Mouse (Mus musculus): ENCODE data around the gene Atf5. TPM values are rescaled to one million over a fixed set of nuclear protein-coding genes. Genes with fewer than 3 reads are reported as not detected.

The Atf5 gene
- polyA plus RNA-seq, 1 experiment from 2014 or later: 3.6 TPM

GRCm38 (mm10) chr7:44847772-44848171 is 31.3 kb upstream of the Atf5 start:
- Histone ChIP-seq H3K9ac (peak overlapping the region; percentile 64), H3K27ac (no peak overlapping the region)
- no peak for ATAC-seq (ENCODE audit: low FRiP score, low read depth)

GRCm38 (mm10) chr7:44846804-44847203 is 30.3 kb upstream of the Atf5 start:
- no peak overlapping the region for H3K4me3 ChIP-seq
- ATAC-seq (ENCODE audit: low FRiP score, low read depth): no peak
- H3K27me3 ChIP-seq: peaks cover 7% of the 10 kb centered on the region
- H3K4me1 ChIP-seq: peaks cover 25% of the 10 kb centered on the region
- H3K36me3 ChIP-seq: peaks cover 58% of the 10 kb centered on the region
- no peak overlapping the region for H3K4me2 ChIP-seq (replicated peaks)
- no peak overlapping the region for H3K27ac ChIP-seq
- WGBS: 91% methylated on average over 7 of the region's 7 CpGs
- H3K9me3 ChIP-seq: no peaks in the 10 kb centered on the region
- H3K9ac ChIP-seq: no peak overlapping the region

More at GRCm38 (mm10) chr7:44847772-44848171, 31.3 kb upstream of the Atf5 start:
- Histone ChIP-seq H3K4me3 (peak overlapping the region; percentile 79), H3K4me2 (replicated peaks) (peak overlapping the region; percentile 94), H3K9me3 (no peaks in the 10 kb centered on the region), H3K27me3 (no peaks in the 10 kb centered on the region), H3K36me3 (peaks cover 52% of the 10 kb centered on the region), H3K4me1 (peaks cover 31% of the 10 kb centered on the region)
- 70% methylated on average over 5 of the region's 5 CpGs for WGBS

GRCm38 (mm10) chr7:44845006-44845405 is 28.5 kb upstream of the Atf5 start:
- Histone ChIP-seq H3K4me3 (no peak overlapping the region), H3K27me3 (peaks cover 25% of the 10 kb centered on the region), H3K9ac (no peak overlapping the region), H3K4me1 (peaks cover 16% of the 10 kb centered on the region), H3K9me3 (no peaks in the 10 kb centered on the region), H3K4me2 (replicated peaks) (no peak overlapping the region), H3K36me3 (peaks cover 67% of the 10 kb centered on the region), H3K27ac (no peak overlapping the region)
- WGBS: 91% methylated on average over 10 of the region's 10 CpGs
- no peak for ATAC-seq (ENCODE audit: low FRiP score, low read depth)

GRCm38 (mm10) chr7:44841825-44842463 is 25.5 kb upstream of the Atf5 start:
- Histone ChIP-seq H3K4me3 (no peak overlapping the region), H3K4me2 (replicated peaks) (no peak overlapping the region), H3K9ac (no peak overlapping the region), H3K4me1 (peaks cover 15% of the 10 kb centered on the region), H3K27ac (no peak overlapping the region), H3K9me3 (no peaks in the 10 kb centered on the region), H3K36me3 (peaks cover 66% of the 10 kb centered on the region), H3K27me3 (peaks cover 48% of the 10 kb centered on the region)
- 91% methylated on average over 8 of the region's 8 CpGs for WGBS
- ATAC-seq (ENCODE audit: low FRiP score, low read depth): no peak

GRCm38 (mm10) chr7:44840426-44840825 is 24.0 kb upstream of the Atf5 start:
- no peak for ATAC-seq (ENCODE audit: low FRiP score, low read depth)
- H3K4me1 ChIP-seq: peaks cover 15% of the 10 kb centered on the region
- no peak overlapping the region for H3K27ac ChIP-seq
- H3K27me3 ChIP-seq: peaks cover 48% of the 10 kb centered on the region
- H3K9ac ChIP-seq: peak overlapping the region; percentile 67
- H3K9me3 ChIP-seq: no peaks in the 10 kb centered on the region
- H3K36me3 ChIP-seq: peaks cover 51% of the 10 kb centered on the region
- H3K4me2 ChIP-seq (replicated peaks): peak overlapping the region; percentile 70
- peak overlapping the region; percentile 39; the same call in 1 of the 2 replicates for H3K4me3 ChIP-seq
- 49% methylated on average over 14 of the region's 14 CpGs for WGBS

GRCm38 (mm10) chr7:44839491-44840191 is 23.2 kb upstream of the Atf5 start:
- Histone ChIP-seq H3K27ac (no peak overlapping the region), H3K4me1 (peaks cover 15% of the 10 kb centered on the region), H3K4me2 (replicated peaks) (peak overlapping the region; percentile 70), H3K4me3 (peak overlapping the region; percentile 39), H3K27me3 (peaks cover 48% of the 10 kb centered on the region), H3K9me3 (no peaks in the 10 kb centered on the region), H3K36me3 (peaks cover 43% of the 10 kb centered on the region), H3K9ac (peak overlapping the region; percentile 67)
- 1% methylated on average over 58 of the region's 58 CpGs for WGBS
- peak; percentile 25 for ATAC-seq (ENCODE audit: low FRiP score, low read depth)

GRCm38 (mm10) chr7:44839171-44839490 is 22.7 kb upstream of the Atf5 start:
- no peaks in the 10 kb centered on the region for H3K9me3 ChIP-seq
- H3K4me1 ChIP-seq: peaks cover 15% of the 10 kb centered on the region
- peaks cover 38% of the 10 kb centered on the region for H3K36me3 ChIP-seq
- H3K27me3 ChIP-seq: peaks cover 48% of the 10 kb centered on the region
- H3K4me3 ChIP-seq: peak overlapping the region; percentile 39
- WGBS: 30% methylated on average over 11 of the region's 11 CpGs
- peak overlapping the region; percentile 70 for H3K4me2 ChIP-seq (replicated peaks)
- H3K27ac ChIP-seq: no peak overlapping the region
- H3K9ac ChIP-seq: peak overlapping the region; percentile 67
- no peak for ATAC-seq (ENCODE audit: low FRiP score, low read depth)

GRCm38 (mm10) chr7:44838073-44838472 is 21.6 kb upstream of the Atf5 start:
- no peak overlapping the region for H3K27ac ChIP-seq
- peaks cover 15% of the 10 kb centered on the region for H3K4me1 ChIP-seq
- peaks cover 48% of the 10 kb centered on the region for H3K27me3 ChIP-seq
- H3K36me3 ChIP-seq: peaks cover 28% of the 10 kb centered on the region
- ATAC-seq (ENCODE audit: low FRiP score, low read depth): no peak
- H3K9ac ChIP-seq: no peak overlapping the region
- 87% methylated on average over 6 of the region's 6 CpGs for WGBS
- H3K4me3 ChIP-seq: no peak overlapping the region
- H3K4me2 ChIP-seq (replicated peaks): no peak overlapping the region
- no peaks in the 10 kb centered on the region for H3K9me3 ChIP-seq

- no peaks in the 10 kb centered on the region for H3K9me3 ChIP-seq
- no peak overlapping the region for H3K4me3 ChIP-seq
- H3K36me3 ChIP-seq: peaks cover 19% of the 10 kb centered on the region
- 83% methylated on average over 9 of the region's 9 CpGs for WGBS
- no peak overlapping the region for H3K27ac ChIP-seq
- H3K4me1 ChIP-seq: peaks cover 26% of the 10 kb centered on the region
- no peak overlapping the region for H3K9ac ChIP-seq
- peaks cover 39% of the 10 kb centered on the region for H3K27me3 ChIP-seq
- ATAC-seq (ENCODE audit: low FRiP score, low read depth): no peak
- no peak overlapping the region for H3K4me2 ChIP-seq (replicated peaks)
Observed at GRCm38 (mm10) chr7:44836423-44837053, 20.1 kb upstream of the Atf5 start.

- Histone ChIP-seq H3K9me3 (no peaks in the 10 kb centered on the region), H3K9ac (no peak overlapping the region), H3K4me1 (peaks cover 31% of the 10 kb centered on the region), H3K36me3 (peaks cover 19% of the 10 kb centered on the region), H3K4me2 (replicated peaks) (no peak overlapping the region), H3K27ac (no peak overlapping the region), H3K4me3 (no peak overlapping the region), H3K27me3 (peaks cover 33% of the 10 kb centered on the region)
- ATAC-seq (ENCODE audit: low FRiP score, low read depth): no peak
- WGBS: 45% methylated on average over 3 of the region's 3 CpGs
Observed at GRCm38 (mm10) chr7:44836016-44836404, 19.6 kb upstream of the Atf5 start.

- WGBS: 97% methylated on average over 1 of the region's 1 CpGs
- Histone ChIP-seq H3K27me3 (peaks cover 28% of the 10 kb centered on the region), H3K27ac (no peak overlapping the region), H3K36me3 (peaks cover 19% of the 10 kb centered on the region), H3K4me2 (replicated peaks) (no peak overlapping the region), H3K4me1 (peaks cover 31% of the 10 kb centered on the region), H3K9ac (no peak overlapping the region), H3K4me3 (no peak overlapping the region), H3K9me3 (no peaks in the 10 kb centered on the region)
- no peak for ATAC-seq (ENCODE audit: low FRiP score, low read depth)
Observed at GRCm38 (mm10) chr7:44835373-44836015, 19.0 kb upstream of the Atf5 start.

- WGBS: 47% methylated on average over 4 of the region's 4 CpGs
Observed at GRCm38 (mm10) chr7:44832763-44833162, 16.3 kb upstream of the Atf5 start.

More at GRCm38 (mm10) chr7:44832763-44833162, 16.3 kb upstream of the Atf5 start:
- no peaks in the 10 kb centered on the region for H3K9me3 ChIP-seq
- H3K27ac ChIP-seq: 0 out of 2 replicates have a peak overlapping the region, but pooled peaks have one; percentile 52
- no peak overlapping the region for H3K4me2 ChIP-seq (replicated peaks)
- H3K9ac ChIP-seq: no peak overlapping the region
- peaks cover 45% of the 10 kb centered on the region for H3K36me3 ChIP-seq
- H3K4me3 ChIP-seq: no peak overlapping the region
- peaks cover under 1% of the 10 kb centered on the region for H3K27me3 ChIP-seq
- peaks cover 17% of the 10 kb centered on the region for H3K4me1 ChIP-seq
- ATAC-seq (ENCODE audit: low FRiP score, low read depth): no peak

Data from limb, embryonic 13.5 days (tissue).